Mouse (Mus musculus) lung, adult 2 months (tissue): Measurements from ENCODE around the gene Magi2. TPM values are rescaled to one million over a fixed set of nuclear protein-coding genes. Genes with fewer than 3 reads are reported as not detected.
"Not testable (repeated sequence)": the region's sequence is repeated elsewhere in the genome, so short reads cannot be mapped to it uniquely, and the experiment has no call there.

ENCODE experiments used
- DNase-seq: peaks from one replicate; pipeline ENCODE4 v3.0.0; 2022
- H3K4me1 ChIP-seq: fragments of 200-500 bp; 2 replicates; pipeline ENCODE4 v1.6.1; 2011; ENCODE audit warnings: low read length; ENCODE audit not compliant: control insufficient read depth, insufficient read depth
- H3K4me3 ChIP-seq: fragments of 200-500 bp; replicated peaks from 2 replicates; pipeline ENCODE3; 2011; ENCODE audit warnings: low read depth, mild to moderate bottlenecking, control low read depth, low read length; ENCODE audit errors: extremely low read depth
- CTCF ChIP-seq: fragments of 200-500 bp; IDR thresholded peaks from 2 replicates; pipeline ENCODE4 v1.5.1; 2011; ENCODE audit warnings: mild to moderate bottlenecking, low read length, control low read depth; ENCODE audit not compliant: insufficient read depth
- POLR2A ChIP-seq: fragments of 200-500 bp; IDR thresholded peaks from 2 replicates; pipeline ENCODE4 v1.6.1; 2011; ENCODE audit warnings: low read depth, mild to moderate bottlenecking, control low read depth, low read length, borderline replicate concordance; ENCODE audit errors: extremely low read depth
- WGBS: fragments of 180-500 bp; shearing (Covaris S2); methylation state at CpG from one replicate; pipeline ENCODE4 v1.1.7; 2018; 5-methylcytosine and 5-hydroxymethylcytosine counted together
- polyA plus RNA-seq: library from polyadenylated mRNA; depleted of rRNA; stranded (reverse); fragments of >200 nt; gene quantifications from 2 replicates; pipeline ENCODE4 v1.2.3, GENCODE M21; 2012

Gene Magi2
- polyA plus RNA-seq, 1 experiment, result 2.7 TPM

DNA sequence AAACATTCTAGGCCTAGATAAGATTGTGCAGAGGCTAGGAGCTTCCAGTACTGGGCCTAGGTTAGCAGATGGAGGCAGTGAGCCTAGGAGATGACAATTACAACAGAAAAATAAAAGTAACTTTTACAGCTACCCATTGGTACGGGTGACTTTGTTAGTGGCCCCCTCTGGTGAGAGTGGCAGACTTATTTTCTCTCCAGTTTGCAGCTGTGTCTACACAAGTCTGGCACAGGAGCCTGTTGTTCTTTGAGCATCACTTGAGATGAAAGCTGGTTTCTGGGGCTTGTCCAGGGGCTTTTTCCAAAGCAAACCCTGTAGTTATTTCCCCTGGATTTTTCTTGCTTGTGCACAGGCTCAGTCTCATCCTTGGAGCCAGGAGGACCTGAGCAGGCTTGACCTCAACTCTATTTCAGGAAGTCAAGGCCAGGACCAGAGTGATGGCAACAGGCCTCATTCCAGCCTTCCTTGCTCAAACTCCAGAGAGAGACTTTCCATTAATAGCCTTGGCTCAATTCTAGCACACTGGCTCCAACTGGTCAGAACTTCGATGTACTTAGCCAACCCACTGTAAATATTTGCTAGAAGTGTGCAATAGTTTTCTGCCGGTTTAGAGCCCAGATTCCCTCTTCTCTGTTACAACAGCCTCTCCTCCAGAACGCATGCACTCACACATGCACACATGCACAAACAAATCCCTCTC, 1493.5 kb downstream of the Magi2 start:
- Histone ChIP-seq H3K4me3 (no peak overlapping the region), H3K4me1 (peaks cover 3% of the 10 kb centered on the region; the same call in 1 of the 2 replicates)
- DNase-seq, result peak; percentile 46
- 44% methylated on average over 4 of the region's 4 CpGs for whole genome bisulfite sequencing
- TF ChIP-seq CTCF (no peak), POLR2A (no peak)

DNA sequence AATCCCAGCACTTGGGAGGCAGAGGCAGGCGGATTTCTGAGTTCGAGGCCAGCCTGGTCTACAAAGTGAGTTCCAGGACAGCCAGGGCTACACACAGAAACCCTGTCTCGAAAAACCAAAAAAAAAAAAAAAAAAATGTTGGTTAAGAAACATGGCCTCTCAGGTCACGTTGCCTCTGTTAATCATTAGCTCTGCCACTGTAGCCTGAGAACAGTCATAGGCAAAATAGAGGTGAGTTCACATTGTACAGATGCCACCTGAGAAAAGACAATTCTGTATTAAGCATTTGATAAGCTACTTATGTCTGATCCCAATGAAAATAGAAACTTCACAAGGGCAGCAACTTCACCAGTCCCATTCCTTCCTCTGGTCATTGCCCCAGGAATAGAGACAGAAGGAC, 1496.4 kb downstream of the Magi2 start:
- DNase-seq, H3K4me3 ChIP-seq, H3K4me1 ChIP-seq: not testable (repeated sequence)
- 70% methylated on average over 4 of the region's 4 CpGs for WGBS

DNA sequence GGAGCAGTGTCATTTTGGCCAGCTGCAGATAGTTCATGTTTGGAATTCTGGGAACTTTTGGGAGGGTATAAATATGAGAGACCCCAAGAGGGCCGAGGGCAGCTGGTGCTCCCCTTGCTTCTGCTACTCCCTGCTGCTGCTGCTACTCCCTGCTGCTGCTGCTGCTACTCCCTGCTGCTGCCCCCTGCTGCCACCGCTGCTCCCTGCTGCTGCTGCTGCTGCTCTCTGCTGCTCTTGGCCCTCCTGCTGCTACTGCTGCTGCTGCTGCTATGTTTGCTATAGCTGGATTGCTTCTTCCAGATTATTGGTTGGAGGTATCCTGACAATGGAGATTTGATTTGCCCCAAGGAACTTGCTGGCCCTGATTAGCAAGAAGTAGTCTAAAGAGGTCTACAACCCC, 1512.0 kb downstream of the Magi2 start:
- TF ChIP-seq POLR2A, result no peak
- TF ChIP-seq CTCF, result no peak

GRCm38 (mm10) chr5:20741193-20741592, 1514.4 kb downstream of the Magi2 start:
- WGBS, result 62% methylated on average over 6 of the region's 6 CpGs
- no peak overlapping the region for H3K4me3 ChIP-seq
- DNase-seq, result no peak
- no peak for TF ChIP-seq CTCF
- no peak for TF ChIP-seq POLR2A
- no peaks in the 10 kb centered on the region for H3K4me1 ChIP-seq

More for the DNA sequence above, 1512.0 kb downstream of the Magi2 start:
- Histone ChIP-seq H3K4me1 (no peaks in the 10 kb centered on the region), H3K4me3 (no peak overlapping the region)
- DNase-seq, result no peak
- WGBS, result 53% methylated on average over 2 of the region's 2 CpGs

DNA sequence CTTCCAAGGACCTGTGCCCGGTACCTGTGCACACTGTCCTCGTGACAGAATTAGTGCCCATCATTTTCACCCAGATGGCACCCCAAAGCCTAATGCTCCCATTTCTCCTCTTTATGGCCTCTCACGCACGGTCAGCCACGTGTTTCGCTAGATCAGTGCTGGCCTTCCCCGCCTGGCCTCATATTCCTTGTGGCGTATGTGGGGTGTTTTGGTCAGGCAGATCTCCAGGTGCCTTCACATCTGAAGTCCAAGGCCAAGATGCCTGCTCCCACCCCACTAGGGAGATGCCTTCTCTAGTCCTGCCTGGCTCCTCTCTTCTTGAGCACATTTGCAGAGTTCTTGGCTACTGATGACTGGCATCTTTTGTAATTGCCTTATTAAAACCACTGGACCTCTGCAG, 1515.1 kb downstream of the Magi2 start:
- no peak for DNase-seq
- WGBS, result 93% methylated on average over 8 of the region's 8 CpGs
- Histone ChIP-seq H3K4me1 (no peaks in the 10 kb centered on the region), H3K4me3 (no peak overlapping the region)
- TF ChIP-seq CTCF (no peak), POLR2A (no peak)

DNA sequence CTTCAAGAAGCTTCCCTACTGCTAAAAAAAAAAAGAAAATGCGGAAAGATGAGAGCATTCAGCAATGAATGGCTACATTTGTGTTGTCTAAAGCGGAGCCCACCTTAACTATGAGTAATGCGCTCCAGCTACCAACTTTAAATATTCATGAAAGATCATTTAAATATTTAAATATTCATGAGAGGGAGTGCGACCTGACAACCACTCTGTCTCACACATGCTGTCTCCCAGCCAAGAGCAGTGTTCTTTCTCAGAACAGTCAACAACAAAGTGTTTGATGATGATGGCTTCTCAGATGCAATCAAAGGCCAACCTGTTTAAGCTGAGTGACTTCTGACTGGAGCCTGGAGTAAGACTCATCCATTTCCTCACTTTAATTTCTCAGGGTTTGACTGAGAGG, 1521.3 kb downstream of the Magi2 start:
- TF ChIP-seq POLR2A (no peak), CTCF (no peak)
- Histone ChIP-seq H3K4me3 (no peak overlapping the region), H3K4me1 (no peaks in the 10 kb centered on the region; the same call in 1 of the 2 replicates)
- 91% methylated on average over 4 of the region's 4 CpGs for WGBS
- DNase-seq, result no peak

DNA sequence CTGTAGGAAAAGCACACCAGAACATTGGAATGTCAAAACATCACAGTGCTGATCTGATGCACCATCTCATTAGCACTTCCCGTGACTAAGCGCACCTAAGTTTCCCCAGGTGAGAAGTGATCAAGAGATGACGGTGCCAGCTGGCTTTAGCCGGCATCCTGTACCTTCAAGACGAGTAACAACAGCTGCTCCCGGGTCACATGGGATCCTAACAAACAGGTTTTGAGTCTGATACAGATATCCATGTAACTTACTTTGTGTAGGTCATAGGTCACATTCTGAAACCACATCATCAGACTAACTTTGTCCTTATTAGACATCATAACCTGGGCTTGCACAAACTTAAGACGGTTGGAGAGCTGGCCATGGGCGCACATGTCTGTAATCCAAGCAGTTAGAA, 1522.0 kb downstream of the Magi2 start:
- no peak overlapping the region for H3K4me3 ChIP-seq
- no peak for TF ChIP-seq POLR2A
- no peak for TF ChIP-seq CTCF
- no peak for DNase-seq
- no peaks in the 10 kb centered on the region; the same call in 1 of the 2 replicates for H3K4me1 ChIP-seq
- 91% methylated on average over 8 of the region's 8 CpGs for WGBS

DNA sequence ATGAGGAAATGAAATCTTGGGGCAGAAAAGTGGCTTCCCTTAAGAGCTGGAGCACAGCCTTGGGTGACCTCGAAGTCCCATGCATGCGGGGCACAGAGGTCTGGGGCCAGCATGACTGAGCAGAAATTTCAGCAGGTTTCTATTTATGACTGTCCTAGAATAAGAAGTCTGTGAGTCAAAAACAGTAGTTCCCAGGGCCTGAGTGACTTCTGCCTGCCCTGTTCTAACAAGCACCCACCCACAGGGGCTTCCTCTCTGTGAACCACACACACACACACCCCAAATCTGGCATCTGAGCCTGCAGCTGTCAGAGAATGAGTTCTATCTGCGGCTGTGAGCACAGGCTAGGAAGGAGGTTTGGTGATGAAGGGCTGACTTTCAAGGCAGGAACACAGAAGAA, 1522.7 kb downstream of the Magi2 start:
- no peak overlapping the region for H3K4me3 ChIP-seq
- TF ChIP-seq POLR2A (no peak), CTCF (no peak)
- WGBS, result 68% methylated on average over 3 of the region's 3 CpGs
- H3K4me1 ChIP-seq, result no peaks in the 10 kb centered on the region; the same call in 1 of the 2 replicates
- no peak for DNase-seq

DNA sequence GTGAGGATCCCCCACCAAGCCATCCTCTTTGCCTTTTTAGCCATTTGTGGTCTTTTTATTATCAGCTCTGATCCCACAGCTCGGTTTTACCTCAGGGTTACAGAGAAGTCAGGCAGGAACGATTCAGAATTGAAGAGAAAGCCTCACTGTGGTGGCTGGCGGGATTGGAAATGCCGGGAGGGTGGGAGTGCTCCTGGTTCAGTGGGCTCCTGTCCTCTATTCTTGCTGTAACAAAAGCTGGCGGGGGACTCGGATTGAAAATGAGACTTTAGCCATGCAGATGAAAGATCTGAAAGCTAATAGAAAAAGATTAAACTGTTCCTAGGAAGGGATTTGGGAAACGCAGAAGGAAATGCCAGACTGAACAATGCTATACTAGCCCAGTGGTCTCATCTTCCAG, 1524.2 kb downstream of the Magi2 start:
- TF ChIP-seq CTCF (no peak), POLR2A (no peak)
- no peak overlapping the region for H3K4me3 ChIP-seq
- 87% methylated on average over 7 of the region's 7 CpGs for WGBS
- H3K4me1 ChIP-seq, result no peaks in the 10 kb centered on the region; the same call in 1 of the 2 replicates
- no peak for DNase-seq

GRCm38 (mm10) chr5:20751696-20752095, 1524.9 kb downstream of the Magi2 start:
- 52% methylated on average over 7 of the region's 7 CpGs for WGBS
- TF ChIP-seq POLR2A, result no peak
- no peak for TF ChIP-seq CTCF
- Histone ChIP-seq H3K4me1 (no peaks in the 10 kb centered on the region; the same call in 1 of the 2 replicates), H3K4me3 (no peak overlapping the region)
- DNase-seq, result no peak

- WGBS, result 28% methylated on average over 2 of the region's 2 CpGs
- no peak overlapping the region for H3K4me3 ChIP-seq
- DNase-seq, result no peak
Measured at GRCm38 (mm10) chr5:20753096-20753495, 1526.3 kb downstream of the Magi2 start.

More at GRCm38 (mm10) chr5:20753096-20753495, 1526.3 kb downstream of the Magi2 start:
- TF ChIP-seq CTCF, result no peak
- no peak for TF ChIP-seq POLR2A
- no peaks in the 10 kb centered on the region; the same call in 1 of the 2 replicates for H3K4me1 ChIP-seq
